Mouse (Mus musculus): Measurements from ENCODE around the gene Gm49366.
"Not testable (repeated sequence)": the region's sequence is repeated elsewhere in the genome, so short reads cannot be mapped to it uniquely, and the experiment has no call there.

- not testable (repeated sequence) for TF ChIP-seq POLR2A (IDR thresholded peaks at IDR 0.05; ENCODE audit: control insufficient read depth, low read depth, low read length); CTCF (IDR thresholded peaks at IDR 0.05; ENCODE audit: control insufficient read depth, insufficient read depth, insufficient replicate concordance, low read depth, low read length)
Measured at GRCm38 (mm10) chr12:84022266-84022665, 16.5 kb upstream of the Gm49366 start.
